Mouse (Mus musculus) heart, adult 18-20 months (tissue): Measurements from ENCODE around the gene Cnih3. TPM values are rescaled to one million over a fixed set of nuclear protein-coding genes. Genes with fewer than 3 reads are reported as not detected.
A peak's percentile ranks its signal among the peaks of the same experiment; 100 is the strongest.

Experiments
- DNase-seq, 2 experiments: peaks; one replicate each; pipeline ENCODE4 v3.0.0; 2021 to 2022; ENCODE audit warnings: mixed read lengths in 1 of 2
- total RNA-seq, 2 experiments: library from RNA; stranded (reverse); gene quantifications; 2 replicates each; pipeline ENCODE4 v1.2.3; 2021

The Cnih3 gene
- total RNA-seq, 2 experiments from 2014 or later = not detected

GRCm38 (mm10) chr1:181353200-181354097 is 1.0 kb downstream of the Cnih3 start:
- no peak for DNase-seq

GRCm38 (mm10) chr1:181355683-181356082 is 3.3 kb downstream of the Cnih3 start:
- DNase-seq = no peak

GRCm38 (mm10) chr1:181357870-181358269 is 5.4 kb downstream of the Cnih3 start:
- DNase-seq = no peak

- DNase-seq = no peak
Measured at GRCm38 (mm10) chr1:181358526-181358925, 6.1 kb downstream of the Cnih3 start.

- no peak for DNase-seq
Measured at GRCm38 (mm10) chr1:181360732-181361131, 8.3 kb downstream of the Cnih3 start.

GRCm38 (mm10) chr1:181364025-181364424 is 11.6 kb downstream of the Cnih3 start:
- DNase-seq = no peak

GRCm38 (mm10) chr1:181365376-181365775 is 12.9 kb downstream of the Cnih3 start:
- no peak for DNase-seq

- no peak for DNase-seq
Measured at GRCm38 (mm10) chr1:181368789-181369570, 16.6 kb downstream of the Cnih3 start.

GRCm38 (mm10) chr1:181370370-181370769 is 17.9 kb downstream of the Cnih3 start:
- no peak for DNase-seq

GRCm38 (mm10) chr1:181371226-181371625 is 18.8 kb downstream of the Cnih3 start:
- DNase-seq = no peak

GRCm38 (mm10) chr1:181372306-181372705 is 19.9 kb downstream of the Cnih3 start:
- DNase-seq = no peak

GRCm38 (mm10) chr1:181374627-181375374 is 22.4 kb downstream of the Cnih3 start:
- no peak for DNase-seq

GRCm38 (mm10) chr1:181376431-181376830 is 24.0 kb downstream of the Cnih3 start:
- DNase-seq = no peak

- DNase-seq = peak; percentile 20 to 73
Measured at GRCm38 (mm10) chr1:181379664-181380063, 27.2 kb downstream of the Cnih3 start.

- no peak for DNase-seq
Measured at GRCm38 (mm10) chr1:181381410-181382010, 29.1 kb downstream of the Cnih3 start.

- no peak for DNase-seq
Measured at GRCm38 (mm10) chr1:181389264-181389663, 36.8 kb downstream of the Cnih3 start.

- DNase-seq = no peak
Measured at GRCm38 (mm10) chr1:181392489-181392888, 40.1 kb downstream of the Cnih3 start.

- DNase-seq = peak; percentile 86 to 88
Measured at GRCm38 (mm10) chr1:181393250-181394149, 41.1 kb downstream of the Cnih3 start.

GRCm38 (mm10) chr1:181395234-181395828 is 42.9 kb downstream of the Cnih3 start:
- DNase-seq = peak; percentile 18 to 37

GRCm38 (mm10) chr1:181399179-181399578 is 46.8 kb downstream of the Cnih3 start:
- DNase-seq = peak in 1 of 2 experiments; percentile 10
